Mouse (Mus musculus) heart, adult 18-20 months (tissue): ENCODE measurements around the gene Polr2f. TPM values are rescaled to one million over a fixed set of nuclear protein-coding genes. Genes with fewer than 3 reads are reported as not detected.
A peak's percentile ranks its signal among the peaks of the same experiment; 100 is the strongest.

ENCODE experiments used
- DNase-seq, 2 experiments: peaks; one replicate each; pipeline ENCODE4 v3.0.0; 2021 to 2022; ENCODE audit warnings: mixed read lengths in 1 of 2
- total RNA-seq, 2 experiments: library from RNA; stranded (reverse); gene quantifications; 2 replicates each; pipeline ENCODE4 v1.2.3; 2021

Polr2f gene
- total RNA-seq, 2 experiments from 2014 or later, result 135 TPM

GRCm38 (mm10) chr15:79155572-79155971 lies 14.8 kb downstream of the Polr2f start:
- DNase-seq, result no peak

GRCm38 (mm10) chr15:79162301-79162700 lies 21.5 kb downstream of the Polr2f start:
- no peak for DNase-seq

- DNase-seq, result no peak
Measured at GRCm38 (mm10) chr15:79162822-79163221, 22.0 kb downstream of the Polr2f start.

GRCm38 (mm10) chr15:79164251-79164650 lies 23.4 kb downstream of the Polr2f start:
- no peak for DNase-seq

- DNase-seq, result no peak
Measured at GRCm38 (mm10) chr15:79165140-79165539, 24.3 kb downstream of the Polr2f start, which contains the start of gene Sox10. Gene Sox10 (minus strand): TSS chr15:79165240.

- DNase-seq, result no peak
Measured at GRCm38 (mm10) chr15:79166712-79167111, 25.9 kb downstream of the Polr2f start.

- DNase-seq, result no peak
Measured at GRCm38 (mm10) chr15:79176905-79177304, 36.1 kb downstream of the Polr2f start.

GRCm38 (mm10) chr15:79185213-79185612 lies 44.4 kb downstream of the Polr2f start:
- DNase-seq, result no peak

GRCm38 (mm10) chr15:79187819-79188218 lies 47.0 kb downstream of the Polr2f start:
- DNase-seq, result no peak

GRCm38 (mm10) chr15:79191426-79191825 lies 50.6 kb downstream of the Polr2f start:
- DNase-seq, result no peak

- no peak for DNase-seq
Measured at GRCm38 (mm10) chr15:79192450-79192849, 51.6 kb downstream of the Polr2f start.

- DNase-seq, result peak; percentile 36 to 52
Measured at GRCm38 (mm10) chr15:79192885-79193845, 52.4 kb downstream of the Polr2f start.

GRCm38 (mm10) chr15:79194048-79194447 lies 53.2 kb downstream of the Polr2f start:
- DNase-seq, result peak; percentile 36 to 55

GRCm38 (mm10) chr15:79194946-79195345 lies 54.1 kb downstream of the Polr2f start:
- no peak for DNase-seq

- peak; percentile 72 to 78 for DNase-seq
Measured at GRCm38 (mm10) chr15:79195492-79195891, 54.7 kb downstream of the Polr2f start.

- DNase-seq, result no peak
Measured at GRCm38 (mm10) chr15:79199390-79199976, 58.7 kb downstream of the Polr2f start.

Other genes with a start within 250 kb of the Polr2f start
- under 1 TPM; 0.10 to 0.27 TPM for gene Gm49510, start 241.3 kb upstream of the Polr2f start, total RNA-seq
- gene Sh3bp1, start 241.2 kb upstream of the Polr2f start, total RNA-seq, result 1 to 10 TPM; 3.5 to 7.1 TPM
- under 1 TPM; 0.62 to 0.64 TPM for gene Pdxp, start 227.1 kb upstream of the Polr2f start, total RNA-seq
- gene Lgals1, start 214.3 kb upstream of the Polr2f start, total RNA-seq, result 100 to 1,000 TPM; 185 to 222 TPM
- 10 to 100 TPM; 15.7 to 19.1 TPM for gene Nol12, start 206.1 kb upstream of the Polr2f start, total RNA-seq
- 10 to 100 TPM; 25.5 to 30.2 TPM for gene Triobp, start 193.3 kb upstream of the Polr2f start, total RNA-seq
- 10 to 100 TPM; 62.5 to 70.0 TPM for gene H1f0, start 112.6 kb upstream of the Polr2f start, total RNA-seq
- gene Galr3, start 99.1 kb upstream of the Polr2f start, total RNA-seq, result not detected
- 1 to 10 TPM; 7.2 to 8.6 TPM for gene Ankrd54, start 78.1 kb upstream of the Polr2f start, total RNA-seq
- 10 to 100 TPM; 70.4 to 73.8 TPM for gene Eif3l, start 65.8 kb upstream of the Polr2f start, total RNA-seq
- gene Micall1, start 32.1 kb upstream of the Polr2f start, total RNA-seq, result 10 to 100 TPM; 38.5 to 44.1 TPM
- 1 to 10 TPM in 1 of 2 experiments, under 1 TPM in 1; 0.89 to 3.4 TPM for gene 1700088E04Rik, start 244 bp downstream of the Polr2f start, total RNA-seq
- 1 to 10 TPM; 1.4 TPM for gene Sox10, start 24.2 kb downstream of the Polr2f start, total RNA-seq
- gene Pick1, start 88.2 kb downstream of the Polr2f start, total RNA-seq, result 10 to 100 TPM; 22.4 to 22.8 TPM
- 1 to 10 TPM; 1.2 to 1.3 TPM for gene Gm49486, start 88.4 kb downstream of the Polr2f start, total RNA-seq
- under 1 TPM; 0.50 to 0.64 TPM for gene Slc16a8, start 113.8 kb downstream of the Polr2f start, total RNA-seq
- under 1 TPM; 0.13 to 0.25 TPM for gene Baiap2l2, start 144.5 kb downstream of the Polr2f start, total RNA-seq
- 10 to 100 TPM in 1 of 2 experiments, 1 to 10 TPM in 1; 9.4 to 11.3 TPM for gene Pla2g6, start 187.4 kb downstream of the Polr2f start, total RNA-seq
- 10 to 100 TPM; 12.8 to 17.6 TPM for gene Maff, start 205.6 kb downstream of the Polr2f start, total RNA-seq